In genomic region chr3:88177106-88177505, GRCm38 (mm10) we compare ENCODE assay signal across 8 mouse cellular contexts. TPM values are rescaled to one million over a fixed set of nuclear protein-coding genes. Genes with fewer than 3 reads are reported as not detected.
DNase-seq lines count a peak whose midpoint lies in the region; ATAC-seq and TF ChIP-seq lines count a peak whose summit lies in the region.

No protein-coding gene starts in this region.

- peak overlapping the region; percentile 46 for H3K4me3 ChIP-seq in lung, embryonic 14.5 days (ENCODE audit: low read depth, low read length)
- H3K4me3 ChIP-seq in bone marrow, adult 2 months (replicated peaks; ENCODE audit: control insufficient read depth, low read depth, low read length), result peak overlapping the region; percentile 78
- peak overlapping the region; percentile 61 for H3K4me3 ChIP-seq in heart, embryonic 12.5 days
- H3K4me3 ChIP-seq in liver, embryonic 16.5 days (ENCODE audit: low read depth, low read length), result peak overlapping the region; percentile 80

- no peaks in the 10 kb centered on the region for H3K27me3 ChIP-seq in lung, embryonic 14.5 days (ENCODE audit: insufficient read depth, low read length)
- peaks cover 7% of the 10 kb centered on the region for H3K27me3 ChIP-seq in heart, embryonic 12.5 days (replicated peaks)
- H3K27me3 ChIP-seq in liver, embryonic 16.5 days (ENCODE audit: control insufficient read depth, insufficient read depth, low read depth, low read length), result no peaks in the 10 kb centered on the region

- no peak for TF ChIP-seq POLR2A in bone marrow, adult 2 months (IDR thresholded peaks at IDR 0.05; ENCODE audit: borderline replicate concordance, control insufficient read depth, low read depth, low read length)

- H3K36me3 ChIP-seq in lung, embryonic 14.5 days (ENCODE audit: insufficient read depth), result peaks cover 25% of the 10 kb centered on the region
- H3K36me3 ChIP-seq in heart, embryonic 12.5 days, result peaks cover 19% of the 10 kb centered on the region
- no peaks in the 10 kb centered on the region; the same call in 1 of the 2 replicates for H3K36me3 ChIP-seq in liver, embryonic 16.5 days (ENCODE audit: control insufficient read depth, insufficient read depth)

- peak overlapping the region; percentile 70 for H3K4me2 ChIP-seq in lung, embryonic 14.5 days
- H3K4me2 ChIP-seq in heart, embryonic 12.5 days, result peak overlapping the region; percentile 68
- H3K4me2 ChIP-seq in liver, embryonic 16.5 days (ENCODE audit: low read depth, low read length), result peak overlapping the region; percentile 69

- 61% methylated on average over 5 of the region's 5 CpGs for WGBS in lung, embryonic 14.5 days
- WGBS in bone marrow, adult 2 months, result 33% methylated on average over 5 of the region's 5 CpGs
- 54% methylated on average over 5 of the region's 5 CpGs for WGBS in heart, embryonic 12.5 days
- WGBS in liver, embryonic 16.5 days (ENCODE audit: insufficient replicate concordance), result 43% methylated on average over 5 of the region's 5 CpGs

- no peaks in the 10 kb centered on the region for H3K9me3 ChIP-seq in lung, embryonic 14.5 days (ENCODE audit: low read depth, low read length)
- no peaks in the 10 kb centered on the region for H3K9me3 ChIP-seq in heart, embryonic 12.5 days (replicated peaks)
- H3K9me3 ChIP-seq in liver, embryonic 16.5 days (replicated peaks; ENCODE audit: control insufficient read depth, low read length), result no peaks in the 10 kb centered on the region

- no peak for TF ChIP-seq CTCF in lung, embryonic 14.5 days (IDR thresholded peaks at IDR 0.05; ENCODE audit: low read depth)
- TF ChIP-seq CTCF in bone marrow, adult 2 months (IDR thresholded peaks at IDR 0.05; ENCODE audit: control insufficient read depth, insufficient read depth, low read length), result no peak

- peak overlapping the region; percentile 96 for H3K27ac ChIP-seq in lung, embryonic 14.5 days (ENCODE audit: low read depth)
- no peak overlapping the region for H3K27ac ChIP-seq in bone marrow, adult 2 months (ENCODE audit: control insufficient read depth, insufficient read depth, low read depth, low read length, poor library complexity)
- peak overlapping the region; percentile 98 for H3K27ac ChIP-seq in heart, embryonic 12.5 days (ENCODE audit: poor library complexity, severe bottlenecking)
- H3K27ac ChIP-seq in liver, embryonic 16.5 days (ENCODE audit: low read length), result peak overlapping the region; percentile 92

- DNase-seq in lung, embryonic 14.5 days, result no peak
- DNase-seq in lung, adult 18-20 months, result no peak
- DNase-seq in layer of hippocampus, postnatal 36 days, result no peak
- no peak for DNase-seq in thymus, adult 18-20 months
- DNase-seq in cerebellum, postnatal 14 days, result no peak

- no peak for ATAC-seq in lung, embryonic 14.5 days (ENCODE audit: insufficient read depth)
- no peak for ATAC-seq in heart, embryonic 12.5 days (ENCODE audit: insufficient number of reproducible peaks, low FRiP score)
- ATAC-seq in liver, embryonic 16.5 days (ENCODE audit: low read depth), result no peak

- H3K9ac ChIP-seq in lung, embryonic 14.5 days, result peak overlapping the region; percentile 63
- H3K9ac ChIP-seq in heart, embryonic 12.5 days, result peak overlapping the region; percentile 78
- H3K9ac ChIP-seq in liver, embryonic 16.5 days (ENCODE audit: low read depth, low read length), result peak overlapping the region; percentile 81

- H3K4me1 ChIP-seq in lung, embryonic 14.5 days (ENCODE audit: insufficient read depth), result no peaks in the 10 kb centered on the region
- H3K4me1 ChIP-seq in bone marrow, adult 2 months (ENCODE audit: control insufficient read depth, insufficient read depth, low read length), result peaks cover 2% of the 10 kb centered on the region; the same call in 1 of the 2 replicates
- H3K4me1 ChIP-seq in heart, embryonic 12.5 days (replicated peaks), result peaks cover 15% of the 10 kb centered on the region
- peaks cover 7% of the 10 kb centered on the region for H3K4me1 ChIP-seq in liver, embryonic 16.5 days (ENCODE audit: control insufficient read depth, low read depth, low read length)

RNA-seq across cellular contexts. Expression of gene Mef2d, which starts 34.9 kb away (rescaled TPM):
- 24.7 and 25.4 TPM in 2 replicates for polyA plus RNA-seq in lung, embryonic 14.5 days (2014; fragmentation: Nextera tagmentation; extraction: Ambion mirVana)
- polyA plus RNA-seq in bone marrow, adult 2 months (2011; ENCODE audit: insufficient read depth, insufficient read length, low replicate concordance, missing spikeins), result 39.7 and 64.7 TPM in 2 replicates
- polyA plus RNA-seq in heart, embryonic 12.5 days (2016; fragmentation: Nextera tagmentation; extraction: Ambion mirVana), result 53.5 and 56.6 TPM in 2 replicates
- polyA plus RNA-seq in liver, embryonic 16.5 days (2015; fragmentation: Nextera tagmentation; extraction: Ambion mirVana), result 5.2 and 7.9 TPM in 2 replicates
- 100 to 1,000 TPM; 191 to 207 TPM for total RNA-seq in layer of hippocampus, postnatal 36 days (2021)
